Mouse (Mus musculus) gastrocnemius, postnatal 14 days (tissue): Measurements from ENCODE around the gene Hoxa10. TPM values are rescaled to one million over a fixed set of nuclear protein-coding genes. Genes with fewer than 3 reads are reported as not detected.

Experiments
- DNase-seq: peaks from one replicate; pipeline ENCODE4 v3.0.0; 2021; ENCODE audit warnings: mixed read lengths
- intact Hi-C: fragments of 180-260 bp; cut with DNase I; formaldehyde crosslinking; loops from one replicate; pipeline ENCODE4 v1.15.1; 2025; ENCODE audit warnings: low total_unique reads
- total RNA-seq, 2 experiments: library from RNA; stranded (reverse); gene quantifications; 2 replicates each; pipeline ENCODE4 v1.2.3; 2021

The Hoxa10 gene
- total RNA-seq, 2 experiments from 2014 or later = 16.3 to 22.7 TPM

GRCm38 (mm10) chr6:52234428-52235140 is 6.1 kb downstream of the Hoxa10 start:
- peak; percentile 71 for DNase-seq
- intact Hi-C loops = no loop called here

- DNase-seq = peak; percentile 87
- intact Hi-C loops = no loop called here
These were observed 6.9 kb downstream of the Hoxa10 start for GRCm38 (mm10) chr6:52233546-52234427.

GRCm38 (mm10) chr6:52232984-52233545 is 7.6 kb downstream of the Hoxa10 start:
- intact Hi-C loops = no loop called here
- DNase-seq = peak; percentile 35

GRCm38 (mm10) chr6:52232568-52232965 is 8.1 kb downstream of the Hoxa10 start:
- intact Hi-C loops = no loop called here

GRCm38 (mm10) chr6:52231885-52232567 is 8.6 kb downstream of the Hoxa10 start:
- DNase-seq = no peak
- intact Hi-C loops = no loop called here

More at GRCm38 (mm10) chr6:52232568-52232965, 8.1 kb downstream of the Hoxa10 start:
- DNase-seq = peak; percentile 67

- intact Hi-C loops = no loop called here
- DNase-seq = peak; percentile 61
These were observed 10.0 kb downstream of the Hoxa10 start, which contains the start of gene Hoxa9 for GRCm38 (mm10) chr6:52230516-52231165. Hoxa9 (minus strand) TSS chr6:52231089.

- no peak for DNase-seq
- intact Hi-C loops = loop anchor here (5.0 kb wide), 1 partner anchor 1057 kb away; no protein-coding TSS in a partner anchor
These were observed 10.9 kb downstream of the Hoxa10 start for GRCm38 (mm10) chr6:52229558-52230416.

- no peak for DNase-seq
- intact Hi-C loops = loop anchor here (5.0 kb wide), 1 partner anchor 1056 kb away; no protein-coding TSS in a partner anchor
These were observed 11.9 kb downstream of the Hoxa10 start for GRCm38 (mm10) chr6:52228475-52229465.

GRCm38 (mm10) chr6:52227470-52228222 is 13.0 kb downstream of the Hoxa10 start:
- no peak for DNase-seq
- intact Hi-C loops = loop anchor here (5.0 kb wide), 1 partner anchor 1055 kb away; no protein-coding TSS in a partner anchor

GRCm38 (mm10) chr6:52226569-52227257 is 13.9 kb downstream of the Hoxa10 start:
- intact Hi-C loops = loop anchor here (5.0 kb wide), 1 partner anchor 1054 kb away; no protein-coding TSS in a partner anchor
- DNase-seq = no peak

GRCm38 (mm10) chr6:52225612-52226568 is 14.8 kb downstream of the Hoxa10 start:
- peak; percentile 90 for DNase-seq
- intact Hi-C loops = loop anchor here (5.0 kb wide), 1 partner anchor 1054 kb away; no protein-coding TSS in a partner anchor

- intact Hi-C loops = loop anchor here (5.0 kb wide), 2 partner anchors 638 to 1053 kb away; no protein-coding TSS in a partner anchor
- no peak for DNase-seq
These were observed 15.6 kb downstream of the Hoxa10 start for GRCm38 (mm10) chr6:52224895-52225611.

- intact Hi-C loops = loop anchor here (5.0 kb wide), 1 partner anchor 637 kb away; no protein-coding TSS in a partner anchor
- DNase-seq = no peak
These were observed 16.5 kb downstream of the Hoxa10 start for GRCm38 (mm10) chr6:52223939-52224760.
